Mouse (Mus musculus): ENCODE data around the gene Pilrb2. TPM values are rescaled to one million over a fixed set of nuclear protein-coding genes. Genes with fewer than 3 reads are reported as not detected.

The Pilrb2 gene
- total and polyA plus RNA-seq, 3 experiments = not detected

DNA sequence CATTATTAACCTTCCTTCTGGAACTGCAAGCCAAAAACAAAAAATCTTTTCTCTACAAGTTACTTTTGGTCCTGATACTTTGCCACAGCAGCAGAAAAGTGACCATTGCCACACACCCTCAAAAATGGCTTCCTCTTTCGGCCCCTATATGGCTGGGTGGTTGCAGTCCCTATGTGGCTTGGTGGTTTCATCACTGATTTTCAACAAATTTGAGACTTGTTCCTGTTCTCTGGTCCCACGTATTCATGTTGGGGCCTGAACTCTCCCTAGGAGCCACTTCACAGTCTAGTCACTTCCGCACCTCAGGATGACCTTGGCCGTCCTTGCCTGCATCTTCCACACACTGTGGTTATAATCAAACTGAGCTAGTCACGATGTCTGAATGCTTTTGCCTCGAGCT is 42.9 kb downstream of the Pilrb2 start:
- dilution Hi-C loops (cut with MboI; ENCODE audit: extremely low pct_ligation_motif_present, extremely low pct_unique_long_range_greater_than_20kb, low sequenced_read_pairs) = no loop called here
- H3K36me3 ChIP-seq (replicated peaks in 1 of 2; ENCODE audit: control insufficient read depth in 1 of 2, insufficient read depth in 1 of 2, low read length in 1 of 2) = no peaks in the 10 kb centered on the region

DNA sequence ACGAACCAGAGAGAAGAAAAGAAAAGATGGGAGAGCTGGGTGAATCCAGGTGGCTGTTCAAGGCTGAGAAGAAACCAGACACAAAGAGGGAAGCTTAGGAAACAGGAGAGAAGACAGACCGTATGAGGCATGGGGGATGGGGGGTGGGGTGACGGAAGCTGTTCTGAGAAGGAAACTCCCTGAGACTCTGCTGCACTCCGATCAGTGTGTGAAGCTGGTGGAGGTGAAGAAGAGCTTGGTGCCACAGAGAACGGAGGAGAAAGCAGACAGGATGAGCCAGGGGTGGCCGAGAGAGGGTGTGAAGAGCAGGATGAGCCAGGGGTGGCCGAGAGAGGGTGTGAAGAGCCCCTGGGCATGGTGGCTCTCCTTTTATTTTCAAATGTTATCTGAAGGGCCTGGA is 45.2 kb downstream of the Pilrb2 start:
- Histone ChIP-seq H3K4me2 (ENCODE audit: insufficient read depth, low read depth, poor library complexity, severe bottlenecking) (peak overlapping the region; percentile 26), H3K9ac (ENCODE audit: insufficient read depth, low read depth) (no peak overlapping the region; the same call in 1 of the 2 replicates), H3K9me3 (replicated peaks; ENCODE audit: low read length) (no peaks in the 10 kb centered on the region), H3K79me2 (replicated peaks; ENCODE audit: control insufficient read depth, extremely low read depth, insufficient read depth, poor library complexity, severe bottlenecking) (no peaks in the 10 kb centered on the region), H3K36me3 (replicated peaks in 1 of 2; ENCODE audit: control insufficient read depth in 1 of 2, insufficient read depth in 1 of 2, low read length in 1 of 2) (no peaks in the 10 kb centered on the region), H3K4me3 (replicated peaks in 1 of 3; ENCODE audit: low read depth in 2 of 3, low read length in 2 of 3, poor library complexity in 1 of 3) (peak overlapping the region in 1 of 3 experiments; percentile 31), H3K4me1 (ENCODE audit: control insufficient read depth in 1 of 2, insufficient read depth in 2 of 2) (peaks cover 33 to 88% of the 10 kb centered on the region in 2 experiments), H3K27me3 (replicated peaks) (no peaks in the 10 kb centered on the region), H3K27ac (ENCODE audit: insufficient read depth, low read depth) (peak overlapping the region; percentile 84; the same call in 1 of the 2 replicates)
- TF ChIP-seq MEF2A (IDR thresholded peaks at IDR 0.05; ENCODE audit: borderline replicate concordance, low read depth, low read length) (0 out of 2 replicates have a peak, but pooled peaks have one; percentile 30), MXI1 (IDR thresholded peaks at IDR 0.05; ENCODE audit: low read depth, low read length) (peak; percentile 93), POLR2A (IDR thresholded peaks at IDR 0.05; ENCODE audit: low read depth, low read length) (peak; percentile 61), IRF4 (IDR thresholded peaks at IDR 0.05; ENCODE audit: low read depth, low read length) (0 out of 2 replicates have a peak, but pooled peaks have one; percentile 18), MAZ (IDR thresholded peaks at IDR 0.05; ENCODE audit: low read depth, low read length) (no peak), ELF1 (IDR thresholded peaks at IDR 0.05; ENCODE audit: low read depth, low read length) (peak; percentile 20; the same call in 1 of the 2 replicates), ETS1 (conservative IDR thresholded peaks at IDR 0.05; ENCODE audit: low read depth, low read length) (0 out of 2 replicates have a peak, but pooled peaks have one; percentile 8), TBP (conservative IDR thresholded peaks at IDR 0.05; ENCODE audit: low read depth, low read length) (no peak), RCOR1 (conservative IDR thresholded peaks at IDR 0.05; ENCODE audit: low read depth, low read length) (no peak), SIN3A (IDR thresholded peaks at IDR 0.05; ENCODE audit: low read length) (0 out of 2 replicates have a peak, but pooled peaks have one; percentile 21), CHD2 (IDR thresholded peaks at IDR 0.05; ENCODE audit: low read length) (peak; percentile 80)
- DNase-seq (ENCODE audit: extremely low read depth) = peak; percentile 67
- dilution Hi-C loops (cut with MboI; ENCODE audit: extremely low pct_ligation_motif_present, extremely low pct_unique_long_range_greater_than_20kb, low sequenced_read_pairs) = no loop called here
- in situ Hi-C loops (cut with MboI; ENCODE audit: low pct_ligation_motif_present, low pct_unique_long_range_greater_than_20kb, low sequenced_read_pairs) = no loop called here

More for the DNA sequence above, 42.9 kb downstream of the Pilrb2 start:
- Histone ChIP-seq H3K27me3 (replicated peaks) (no peaks in the 10 kb centered on the region), H3K27ac (ENCODE audit: insufficient read depth, low read depth) (no peak overlapping the region), H3K4me3 (replicated peaks in 1 of 3; ENCODE audit: low read depth in 2 of 3, low read length in 2 of 3, poor library complexity in 1 of 3) (no peak overlapping the region), H3K79me2 (replicated peaks; ENCODE audit: control insufficient read depth, extremely low read depth, insufficient read depth, poor library complexity, severe bottlenecking) (no peaks in the 10 kb centered on the region), H3K9me3 (replicated peaks; ENCODE audit: low read length) (no peaks in the 10 kb centered on the region), H3K4me1 (ENCODE audit: control insufficient read depth in 1 of 2, insufficient read depth in 2 of 2) (peaks cover 25 to 73% of the 10 kb centered on the region in 2 experiments), H3K4me2 (ENCODE audit: insufficient read depth, low read depth, poor library complexity, severe bottlenecking) (no peak overlapping the region), H3K9ac (ENCODE audit: insufficient read depth, low read depth) (no peak overlapping the region)
- in situ Hi-C loops (cut with MboI; ENCODE audit: low pct_ligation_motif_present, low pct_unique_long_range_greater_than_20kb, low sequenced_read_pairs) = no loop called here
- no peak for DNase-seq (ENCODE audit: extremely low read depth)
- TF ChIP-seq NELFE (IDR thresholded peaks at IDR 0.05; ENCODE audit: low read depth, low read length) = no peak

DNA sequence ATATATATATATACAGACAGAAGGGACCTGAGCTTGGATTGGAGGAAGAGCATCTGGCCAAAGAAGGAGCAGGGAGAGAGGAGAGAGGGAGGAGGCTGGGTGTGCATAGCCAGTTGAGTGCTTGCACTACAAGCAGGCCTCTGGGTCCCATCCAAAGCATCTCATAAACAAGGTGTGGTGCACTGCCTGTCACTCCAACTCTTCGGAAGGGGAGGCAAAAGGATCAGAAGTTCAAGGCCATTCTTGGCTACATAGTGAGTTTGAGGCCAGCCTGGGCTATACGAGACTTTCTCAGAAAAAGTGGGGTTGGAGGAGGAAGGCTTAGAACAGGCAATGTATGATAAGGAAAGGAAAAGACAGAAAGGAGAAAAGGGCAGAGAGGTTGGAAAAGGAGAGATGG is 45.6 kb downstream of the Pilrb2 start:
- DNase-seq (ENCODE audit: extremely low read depth) = no peak
- Histone ChIP-seq H3K4me2 (ENCODE audit: insufficient read depth, low read depth, poor library complexity, severe bottlenecking) (peak overlapping the region; percentile 26), H3K4me3 (replicated peaks in 1 of 3; ENCODE audit: low read depth in 2 of 3, low read length in 2 of 3, poor library complexity in 1 of 3) (peak overlapping the region in 1 of 3 experiments; percentile 21), H3K9ac (ENCODE audit: insufficient read depth, low read depth) (no peak overlapping the region; the same call in 1 of the 2 replicates), H3K4me1 (ENCODE audit: control insufficient read depth in 1 of 2, insufficient read depth in 2 of 2) (peaks cover 30 to 84% of the 10 kb centered on the region in 2 experiments), H3K27me3 (replicated peaks) (no peaks in the 10 kb centered on the region), H3K79me2 (replicated peaks; ENCODE audit: control insufficient read depth, extremely low read depth, insufficient read depth, poor library complexity, severe bottlenecking) (no peaks in the 10 kb centered on the region), H3K27ac (ENCODE audit: insufficient read depth, low read depth) (peak overlapping the region; percentile 84), H3K36me3 (replicated peaks in 1 of 2; ENCODE audit: control insufficient read depth in 1 of 2, insufficient read depth in 1 of 2, low read length in 1 of 2) (no peaks in the 10 kb centered on the region), H3K9me3 (replicated peaks; ENCODE audit: low read length) (no peaks in the 10 kb centered on the region)
- dilution Hi-C loops (cut with MboI; ENCODE audit: extremely low pct_ligation_motif_present, extremely low pct_unique_long_range_greater_than_20kb, low sequenced_read_pairs) = no loop called here
- TF ChIP-seq SMC3 (IDR thresholded peaks at IDR 0.05; ENCODE audit: low read depth, low read length) (no peak), CHD1 (IDR thresholded peaks at IDR 0.05; ENCODE audit: low read depth, low read length) (no peak), NELFE (IDR thresholded peaks at IDR 0.05; ENCODE audit: low read depth, low read length) (no peak), MAX (IDR thresholded peaks at IDR 0.05; ENCODE audit: low read length) (no peak), MAFK (IDR thresholded peaks at IDR 0.05; ENCODE audit: insufficient replicate concordance, low read length) (no peak), CTCF (conservative IDR thresholded peaks at IDR 0.05 in 1 of 2, IDR thresholded peaks at IDR 0.05 in 1 of 2; ENCODE audit: low read depth in 2 of 2, low read length in 2 of 2) (no peak), IRF4 (IDR thresholded peaks at IDR 0.05; ENCODE audit: low read depth, low read length) (no peak), HCFC1 (IDR thresholded peaks at IDR 0.05; ENCODE audit: low read depth, low read length) (no peak), USF1 (IDR thresholded peaks at IDR 0.05; ENCODE audit: low read depth, low read length) (no peak), ZNF384 (IDR thresholded peaks at IDR 0.05; ENCODE audit: low read depth, low read length) (no peak), MEF2A (IDR thresholded peaks at IDR 0.05; ENCODE audit: borderline replicate concordance, low read depth, low read length) (no peak), BHLHE40 (IDR thresholded peaks at IDR 0.05; ENCODE audit: low read depth, low read length) (no peak), TCF12 (IDR thresholded peaks at IDR 0.05; ENCODE audit: low read depth, low read length) (no peak), ZMIZ1 (IDR thresholded peaks at IDR 0.05; ENCODE audit: low read depth, low read length) (no peak), ELF1 (IDR thresholded peaks at IDR 0.05; ENCODE audit: low read depth, low read length) (no peak), MXI1 (IDR thresholded peaks at IDR 0.05; ENCODE audit: low read depth, low read length) (no peak), CHD2 (IDR thresholded peaks at IDR 0.05; ENCODE audit: low read length) (no peak), RAD21 (IDR thresholded peaks at IDR 0.05; ENCODE audit: low read depth, low read length) (no peak)
- in situ Hi-C loops (cut with MboI; ENCODE audit: low pct_ligation_motif_present, low pct_unique_long_range_greater_than_20kb, low sequenced_read_pairs) = no loop called here

Measured in CH12.LX (cell line).